Mouse (Mus musculus): ENCODE results near the gene Nfkbib.

The Nfkbib gene

GRCm38 (mm10) chr7:28766173-28766879 lies 986 bp downstream of the Nfkbib start, which contains the start of gene Sirt2:
Gene Sirt2 (plus strand): TSS chr7:28766735.
- CTCF ChIA-PET = interaction anchor here (0.5 to 1.7 kb wide), 22 partner anchors 9 to 329 kb away, joined by 3 to 23 read pairs (median 3); partner anchors contain the start of genes Mrps12 (in 3 of the 4), Sars2 (in 3 of the 4), Eif3k (in 1 of the 4) and Fbxo17 (in 1 of the 4)
- POLR2A ChIA-PET = interaction anchor here in 3 of 4 experiments (0.5 to 5.5 kb wide), 84 partner anchors 8 to 1217 kb away, joined by 3 to 40 read pairs (median 4); partner anchors contain the start of genes Mrps12 (in 3 of the 3), Sars2 (in 3 of the 3), Ccer2 (in 2 of the 3) and Actn4 (in 1 of the 3)

- ChIA-PET POLR2A (interaction anchor here in 3 of 4 experiments (0.6 to 5.5 kb wide), 39 partner anchors 9 to 390 kb away, joined by 3 to 40 read pairs (median 6); partner anchors contain the start of genes Ccer2 (in 3 of the 3), Mrps12 (in 3 of the 3), Sars2 (in 3 of the 3) and Eif3k (in 1 of the 3)), CTCF (interaction anchor here (0.6 to 1.7 kb wide), 7 partner anchors 14 to 54 kb away, joined by 3 to 12 read pairs (median 4); partner anchors contain the start of genes Mrps12 (in 1 of the 4) and Sars2 (in 1 of the 4))
Observed at GRCm38 (mm10) chr7:28765211-28765610, 2.1 kb downstream of the Nfkbib start.

- POLR2A ChIA-PET = interaction anchor here in 2 of 4 experiments (0.8 to 5.5 kb wide), 8 partner anchors 11 to 69 kb away, joined by 3 to 38 read pairs (median 6); partner anchors contain the start of genes Mrps12 (in 2 of the 2), Sars2 (in 2 of the 2) and Fbxo27 (in 1 of the 2)
- CTCF ChIA-PET = interaction anchor here in 3 of 4 experiments (0.6 to 1.4 kb wide), 7 partner anchors 15 to 110 kb away, joined by 3 to 5 read pairs (median 3); partner anchors contain the start of genes Mrps12 (in 1 of the 3) and Sars2 (in 1 of the 3)
Observed at GRCm38 (mm10) chr7:28761907-28762306, 5.4 kb downstream of the Nfkbib start.

GRCm38 (mm10) chr7:28758623-28759022 lies 8.7 kb downstream of the Nfkbib start:
- POLR2A ChIA-PET = interaction anchor here in 2 of 4 experiments (0.7 to 1.8 kb wide), 3 partner anchors 8 to 32 kb away, joined by 3 to 5 read pairs (median 3); partner anchors contain the start of genes Mrps12 (in 1 of the 2), Sars2 (in 1 of the 2) and Sirt2 (in 1 of the 2)
- CTCF ChIA-PET = interaction anchor here in 1 of 4 experiments (0.9 to 1.2 kb wide), 2 partner anchors 17 to 21 kb away, joined by 3 to 4 read pairs; partner anchors contain the start of genes Mrps12 and Sars2

- ChIA-PET CTCF (interaction anchor here in 3 of 4 experiments (0.5 to 2.4 kb wide), 3 partner anchors 14 to 24 kb away, joined by 3 to 6 read pairs (median 5); partner anchors contain the start of genes Mrps12 (in 2 of the 3) and Sars2 (in 2 of the 3)), POLR2A (interaction anchor here in 3 of 4 experiments (0.6 to 3.4 kb wide), 13 partner anchors 8 to 509 kb away, joined by 3 to 21 read pairs (median 4); partner anchors contain the start of genes Mrps12 (in 2 of the 3), Sars2 (in 2 of the 3) and Sirt2 (in 2 of the 3))
Observed at GRCm38 (mm10) chr7:28756079-28756478, 11.2 kb downstream of the Nfkbib start, which contains the start of gene Ccer2. Gene Ccer2 (plus strand): TSS chr7:28756174.

- CTCF ChIA-PET = interaction anchor here in 1 of 4 experiments (0.6 to 2.1 kb wide), 2 partner anchors 8 to 130 kb away, joined by 3 to 9 read pairs; partner anchors contain the start of genes Mrps12 and Sars2
Observed at GRCm38 (mm10) chr7:28749935-28750334, 17.4 kb downstream of the Nfkbib start.

GRCm38 (mm10) chr7:28741709-28742438 lies 25.4 kb downstream of the Nfkbib start, which contains the start of the genes Mrps12 and Sars2:
Gene Mrps12 (minus strand): TSS chr7:28741820.
Gene Sars2 (plus strand): TSS chr7:28741992.
- ChIA-PET CTCF (interaction anchor here (0.5 to 2.1 kb wide), 66 partner anchors 9 to 1255 kb away, joined by 3 to 25 read pairs (median 4); partner anchors contain the start of genes Sirt2 (in 3 of the 4), Ccer2 (in 2 of the 4), Capn12 (in 1 of the 4) and Eif3k (in 1 of the 4)), POLR2A (interaction anchor here (0.5 to 3.2 kb wide), 111 partner anchors 8 to 1538 kb away, joined by 3 to 38 read pairs (median 4); partner anchors contain the start of genes Sirt2 (in 3 of the 4), Ccer2 (in 2 of the 4), Eif3k (in 2 of the 4) and Fbxo17 (in 2 of the 4))

More at GRCm38 (mm10) chr7:28749935-28750334, 17.4 kb downstream of the Nfkbib start:
- POLR2A ChIA-PET = interaction anchor here in 2 of 4 experiments (1.0 to 2.9 kb wide), 6 partner anchors 8 to 44 kb away, joined by 3 to 11 read pairs (median 5); partner anchors contain the start of genes Mrps12 (in 2 of the 2), Sars2 (in 2 of the 2) and Sirt2 (in 2 of the 2)

GRCm38 (mm10) chr7:28741368-28741708 lies 26.0 kb downstream of the Nfkbib start:
- ChIA-PET POLR2A (interaction anchor here in 3 of 4 experiments (0.6 to 3.2 kb wide), 85 partner anchors 8 to 777 kb away, joined by 3 to 38 read pairs (median 5); partner anchors contain the start of genes Sirt2 (in 3 of the 3), Ccer2 (in 2 of the 3), Fbxo17 (in 2 of the 3) and Med29 (in 2 of the 3)), CTCF (interaction anchor here (0.5 to 2.1 kb wide), 56 partner anchors 8 to 1255 kb away, joined by 3 to 25 read pairs (median 4); partner anchors contain the start of genes Sirt2 (in 2 of the 4), Capn12 (in 1 of the 4), Ccer2 (in 1 of the 4) and Eif3k (in 1 of the 4))

GRCm38 (mm10) chr7:28740949-28741348 lies 26.4 kb downstream of the Nfkbib start:
- ChIA-PET POLR2A (interaction anchor here in 3 of 4 experiments (0.7 to 3.1 kb wide), 21 partner anchors 8 to 390 kb away, joined by 3 to 38 read pairs (median 5); partner anchors contain the start of genes Ccer2 (in 1 of the 3), Fbxo27 (in 1 of the 3), Med29 (in 1 of the 3) and Paf1 (in 1 of the 3)), CTCF (interaction anchor here in 3 of 4 experiments (0.7 to 1.9 kb wide), 5 partner anchors 65 to 504 kb away, joined by 3 to 4 read pairs (median 3); no protein-coding TSS in a partner anchor)

GRCm38 (mm10) chr7:28739829-28740228 lies 27.5 kb downstream of the Nfkbib start:
- ChIA-PET POLR2A (interaction anchor here in 2 of 4 experiments (0.8 to 1.7 kb wide), 5 partner anchors 12 to 73 kb away, joined by 3 to 5 read pairs (median 3); partner anchors contain the start of gene Sirt2 (in 1 of the 2)), CTCF (interaction anchor here in 2 of 4 experiments (0.5 to 1.1 kb wide), 3 partner anchors 9 to 64 kb away, joined by 3 to 5 read pairs (median 3); no protein-coding TSS in a partner anchor)

GRCm38 (mm10) chr7:28735701-28736100 lies 31.6 kb downstream of the Nfkbib start:
- POLR2A ChIA-PET = interaction anchor here in 2 of 4 experiments (0.6 to 5.2 kb wide), 55 partner anchors 9 to 571 kb away, joined by 3 to 36 read pairs (median 4); partner anchors contain the start of genes Fbxo17 (in 2 of the 2), Sirt2 (in 2 of the 2), Dyrk1b (in 1 of the 2) and Eif3k (in 1 of the 2)
- CTCF ChIA-PET = interaction anchor here in 2 of 4 experiments (0.5 to 1.6 kb wide), 10 partner anchors 8 to 558 kb away, joined by 3 to 5 read pairs (median 3); partner anchors contain the start of genes Gmfg (in 1 of the 2) and Sirt2 (in 1 of the 2)

- ChIA-PET CTCF (interaction anchor here in 2 of 4 experiments (0.8 to 2.7 kb wide), 7 partner anchors 9 to 137 kb away, joined by 3 to 22 read pairs (median 4); partner anchors contain the start of genes Mrps12 (in 2 of the 2) and Sars2 (in 2 of the 2)), POLR2A (interaction anchor here in 3 of 4 experiments (0.5 to 5.2 kb wide), 58 partner anchors 9 to 1226 kb away, joined by 3 to 37 read pairs (median 4); partner anchors contain the start of genes Fbxo17 (in 3 of the 3), Mrps12 (in 3 of the 3), Sars2 (in 3 of the 3) and Pak4 (in 2 of the 3))
Observed at GRCm38 (mm10) chr7:28733211-28733610, 34.1 kb downstream of the Nfkbib start.

GRCm38 (mm10) chr7:28732341-28733142 lies 34.8 kb downstream of the Nfkbib start:
- ChIA-PET CTCF (interaction anchor here in 2 of 4 experiments (0.5 to 2.7 kb wide), 9 partner anchors 10 to 233 kb away, joined by 3 to 22 read pairs (median 3); partner anchors contain the start of genes Mrps12 (in 2 of the 2) and Sars2 (in 2 of the 2)), POLR2A (interaction anchor here in 3 of 4 experiments (0.5 to 5.2 kb wide), 69 partner anchors 8 to 1225 kb away, joined by 3 to 37 read pairs (median 4); partner anchors contain the start of genes Fbxo17 (in 3 of the 3), Mrps12 (in 3 of the 3), Sars2 (in 3 of the 3) and Med29 (in 2 of the 3))

- ChIA-PET CTCF (interaction anchor here (0.6 to 1.8 kb wide), 19 partner anchors 8 to 1220 kb away, joined by 3 to 10 read pairs (median 4); partner anchors contain the start of genes Fbxo17 (in 1 of the 4), Gmfg (in 1 of the 4), Mrps12 (in 1 of the 4) and Pak4 (in 1 of the 4)), POLR2A (interaction anchor here (0.5 to 2.0 kb wide), 20 partner anchors 9 to 665 kb away, joined by 3 to 11 read pairs (median 3); partner anchors contain the start of genes Mrps12 (in 2 of the 4), Sars2 (in 2 of the 4), Fbxo17 (in 1 of the 4) and Pak4 (in 1 of the 4))
Observed at GRCm38 (mm10) chr7:28727649-28728340, 39.5 kb downstream of the Nfkbib start.

All from embryonic stem cell, embryonic (primary cell).